Mouse (Mus musculus): ENCODE data around the gene Gm18596.

The Gm18596 gene

DNA sequence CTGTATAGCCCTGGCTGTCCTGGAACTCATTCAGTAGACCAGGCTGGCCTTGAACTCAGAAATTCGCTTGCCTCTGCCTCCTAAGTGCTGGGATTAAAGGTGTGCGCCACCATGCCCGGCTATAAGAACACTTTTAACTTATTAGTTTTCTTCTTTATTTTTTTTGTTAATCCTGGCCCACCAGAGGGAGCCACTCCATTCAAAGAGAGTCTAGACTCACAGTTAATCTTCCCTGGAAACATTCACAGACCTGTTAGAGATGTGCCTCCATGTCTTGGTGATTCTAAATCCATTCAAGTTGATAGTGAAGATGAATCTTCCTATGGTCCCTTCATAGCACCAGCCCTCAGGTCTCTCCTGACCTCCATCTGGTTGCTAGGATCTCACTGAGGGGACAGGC, 32.6 kb downstream of the Gm18596 start:
- no peak for DNase-seq

DNA sequence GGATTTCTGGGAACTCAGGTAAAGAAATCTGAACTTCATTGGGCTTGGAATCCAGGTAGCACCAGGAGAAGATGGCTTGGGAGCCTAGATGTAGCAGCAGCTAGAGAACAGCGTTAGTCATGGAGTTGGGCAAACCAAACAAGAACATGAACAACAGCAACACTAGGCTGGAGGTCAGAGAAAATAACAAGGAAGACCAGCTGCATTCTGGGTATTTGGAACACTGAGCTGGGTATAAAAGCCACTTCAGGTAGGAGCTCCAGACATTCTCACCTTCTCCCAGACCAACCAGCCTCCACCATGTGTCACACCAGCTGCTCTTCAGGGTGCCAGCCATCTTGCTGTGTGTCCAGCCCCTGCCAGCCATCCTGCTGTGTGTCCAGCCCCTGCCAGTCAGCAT, 36.1 kb downstream of the Gm18596 start, which contains the start of gene Gm10272:
Gm10272 (plus strand) TSS at position 301 of the 400 bp plus-strand sequence.
- DNase-seq = no peak

DNA sequence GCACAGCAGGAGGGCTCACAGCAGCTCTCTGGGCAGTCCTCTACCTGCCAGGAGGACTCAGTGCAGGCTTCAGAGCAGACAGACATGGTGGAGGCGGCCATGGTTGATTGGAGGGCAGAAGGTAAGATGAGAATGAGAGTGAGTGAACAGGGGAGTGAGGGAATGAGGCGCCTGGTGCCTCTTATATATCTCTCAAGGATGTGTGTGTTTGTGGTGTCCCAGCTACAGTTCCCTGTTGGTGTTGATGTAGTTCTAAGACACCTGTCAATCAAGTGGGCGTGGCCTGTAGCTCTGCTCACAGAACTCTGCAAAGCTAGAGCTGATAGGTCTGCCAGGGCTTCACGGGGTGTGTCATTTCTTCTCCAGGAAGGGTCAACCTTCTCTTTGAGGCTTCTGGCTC, 45.3 kb downstream of the Gm18596 start, which contains the start of gene Gm9508:
Gm9508 (minus strand) TSS at position 101 of the 400 bp plus-strand sequence.
- no peak for DNase-seq

Data from cerebellum, postnatal 36 days (tissue).